Mouse (Mus musculus) kidney, adult 2 months (tissue): ENCODE measurements at regions not wholly inside any gene's neighbourhood (a gene's known extent, or its start where the extent isn't known, plus 50 kb on each side); places are given as distances from the start of the nearest gene placed in this dataset.

Experiments
- CTCF ChIP-seq: fragments of 200-500 bp; conservative IDR thresholded peaks from 2 replicates; pipeline ENCODE4 v1.5.1; 2011; ENCODE audit warnings: low read depth, mild to moderate bottlenecking, control low read depth, low read length, moderate library complexity, mixed read lengths; ENCODE audit not compliant: insufficient read depth, insufficient read length
- POLR2A ChIP-seq: fragments of 200-500 bp; IDR thresholded peaks from one replicate; pipeline ENCODE4 v1.6.1; 2011; ENCODE audit warnings: low read depth, low read length, control low read depth

- TF ChIP-seq POLR2A = no peak
- no peak for TF ChIP-seq CTCF
Measured at GRCm38 (mm10) chr2:74994998-74995397, 169.4 kb downstream of the Mtx2 start.
